ENCODE assay signal across 22 mouse cellular contexts in the genomic region with DNA sequence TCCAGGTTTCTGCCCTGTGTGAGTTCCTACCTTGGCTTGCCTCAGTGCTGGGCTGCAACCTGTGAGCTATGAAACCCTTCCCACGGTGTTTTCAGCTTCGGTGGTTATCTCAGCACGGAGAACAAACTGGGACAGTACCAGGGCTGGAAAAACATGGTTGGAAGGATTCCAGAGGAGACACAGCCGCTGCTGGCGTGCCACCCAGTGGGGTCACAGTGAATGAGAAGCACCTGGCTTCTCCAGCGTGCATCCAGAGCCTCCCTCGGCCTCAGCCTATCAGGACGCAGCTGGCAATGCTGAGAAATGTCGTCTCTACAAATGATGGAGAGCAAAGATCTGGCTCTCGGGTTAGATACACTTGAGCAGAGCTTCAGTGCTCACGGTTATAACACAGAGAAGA. TPM values are rescaled to one million over a fixed set of nuclear protein-coding genes. Genes with fewer than 3 reads are reported as not detected.
DNase-seq lines count a peak whose midpoint lies in the region; ATAC-seq and TF ChIP-seq lines count a peak whose summit lies in the region.
"Had no signal": no experiment of that assay in that cellular context is flagged by ENCODE, and none has a peak within 500 bp of the region (broad histone marks: within the 10 kb centered on the region; RNA-seq: fewer than 3 reads in every experiment).

No protein-coding gene starts in this region.

- no peak overlapping the region for H3K4me2 ChIP-seq in embryonic facial prominence, embryonic 13.5 days
- H3K4me2 ChIP-seq in midbrain, postnatal 0 days (ENCODE audit: low read depth, low read length, poor library complexity, severe bottlenecking): no peak overlapping the region
- H3K4me2 ChIP-seq: forebrain, embryonic 13.5 days; midbrain, embryonic 12.5 days had no signal

- DNase-seq in embryonic facial prominence, embryonic 10.5 days (ENCODE audit: low spot score): no peak
- DNase-seq in heart, embryonic 10.5 days (ENCODE audit: low spot score): no peak
- no peak for DNase-seq in heart, postnatal 14 days
- DNase-seq in midbrain, postnatal 0 days (ENCODE audit: low spot score): peak; percentile 14
- no peak for DNase-seq in midbrain, embryonic 10.5 days (ENCODE audit: low spot score)
- no peak for DNase-seq in testis, postnatal 10 days (ENCODE audit: low spot score)
- DNase-seq: adrenal gland, postnatal 36 days; kidney, postnatal 25 days; liver; lung, adult 2 months; right cerebral cortex, postnatal 25 days; thymus, postnatal 14 days had no signal

- no peaks in the 10 kb centered on the region for H3K36me3 ChIP-seq in embryonic facial prominence, embryonic 13.5 days
- H3K36me3 ChIP-seq in embryonic facial prominence, embryonic 10.5 days (replicated peaks): no peaks in the 10 kb centered on the region
- H3K36me3 ChIP-seq in heart, embryonic 10.5 days: no peaks in the 10 kb centered on the region
- no peaks in the 10 kb centered on the region for H3K36me3 ChIP-seq in midbrain, postnatal 0 days (ENCODE audit: insufficient read depth, low read length)
- H3K36me3 ChIP-seq in midbrain, embryonic 10.5 days: no peaks in the 10 kb centered on the region
- H3K36me3 ChIP-seq in small intestine, adult 2 months (ENCODE audit: control insufficient read depth, insufficient read depth, low read length): peaks cover 2% of the 10 kb centered on the region; the same call in 1 of the 2 replicates
- H3K36me3 ChIP-seq: hindbrain, embryonic 10.5 days; midbrain, embryonic 12.5 days had no signal

- no peaks in the 10 kb centered on the region for H3K27me3 ChIP-seq in embryonic facial prominence, embryonic 13.5 days
- peaks cover 10% of the 10 kb centered on the region; the same call in 1 of the 2 replicates for H3K27me3 ChIP-seq in embryonic facial prominence, embryonic 10.5 days (replicated peaks; ENCODE audit: low read depth, poor library complexity, severe bottlenecking)
- H3K27me3 ChIP-seq in heart, embryonic 10.5 days (ENCODE audit: insufficient read depth, poor library complexity, severe bottlenecking): peaks cover 26% of the 10 kb centered on the region
- 0 out of 2 replicates have a peak, but pooled peaks cover 3% of the 10 kb centered on the region for H3K27me3 ChIP-seq in midbrain, postnatal 0 days (ENCODE audit: insufficient read depth, low read length)
- peaks cover 5% of the 10 kb centered on the region; the same call in 1 of the 2 replicates for H3K27me3 ChIP-seq in midbrain, embryonic 10.5 days (ENCODE audit: low read depth, poor library complexity, severe bottlenecking)
- H3K27me3 ChIP-seq in small intestine, adult 2 months (ENCODE audit: control insufficient read depth, insufficient read depth, low read length): no peaks in the 10 kb centered on the region
- H3K27me3 ChIP-seq: forebrain, embryonic 13.5 days had no signal

- H3K9me3 ChIP-seq in embryonic facial prominence, embryonic 13.5 days: peaks cover 4% of the 10 kb centered on the region
- peaks cover 5% of the 10 kb centered on the region for H3K9me3 ChIP-seq in embryonic facial prominence, embryonic 10.5 days
- no peaks in the 10 kb centered on the region; the same call in 1 of the 2 replicates for H3K9me3 ChIP-seq in heart, embryonic 10.5 days
- H3K9me3 ChIP-seq in midbrain, postnatal 0 days (ENCODE audit: low read length): no peaks in the 10 kb centered on the region
- no peaks in the 10 kb centered on the region for H3K9me3 ChIP-seq in midbrain, embryonic 10.5 days (replicated peaks)
- H3K9me3 ChIP-seq: forebrain, embryonic 13.5 days had no signal

- WGBS in embryonic facial prominence, embryonic 13.5 days: 67% methylated on average over 11 of the region's 11 CpGs
- 83% methylated on average over 11 of the region's 11 CpGs for WGBS in embryonic facial prominence, embryonic 10.5 days
- 76% methylated on average over 11 of the region's 11 CpGs for WGBS in heart, embryonic 10.5 days
- WGBS in midbrain, postnatal 0 days: 79% methylated on average over 11 of the region's 11 CpGs
- 83% methylated on average over 11 of the region's 11 CpGs for WGBS in midbrain, embryonic 10.5 days
- 20% methylated on average over 11 of the region's 11 CpGs for WGBS in small intestine, adult 2 months

- no peak for ATAC-seq in embryonic facial prominence, embryonic 13.5 days (ENCODE audit: insufficient number of reproducible peaks, insufficient read depth, low FRiP score, low TSS enrichment, low read depth)
- ATAC-seq in midbrain, postnatal 0 days (ENCODE audit: low FRiP score): no peak
- ATAC-seq: forebrain, embryonic 13.5 days; inflammation-experienced regulatory T-cells, adult 6 months had no signal

- no peak overlapping the region for H3K9ac ChIP-seq in embryonic facial prominence, embryonic 13.5 days
- H3K9ac ChIP-seq in midbrain, postnatal 0 days (replicated peaks; ENCODE audit: low read length, poor library complexity, severe bottlenecking): no peak overlapping the region
- H3K9ac ChIP-seq: forebrain, embryonic 13.5 days; midbrain, embryonic 12.5 days had no signal

- peaks cover 18% of the 10 kb centered on the region for H3K4me1 ChIP-seq in embryonic facial prominence, embryonic 13.5 days
- H3K4me1 ChIP-seq in embryonic facial prominence, embryonic 10.5 days: peaks cover 10% of the 10 kb centered on the region
- peaks cover 34% of the 10 kb centered on the region for H3K4me1 ChIP-seq in heart, embryonic 10.5 days
- no peaks in the 10 kb centered on the region; the same call in 1 of the 2 replicates for H3K4me1 ChIP-seq in midbrain, postnatal 0 days (ENCODE audit: insufficient read depth, low read length)
- H3K4me1 ChIP-seq in midbrain, embryonic 10.5 days: peaks cover 9% of the 10 kb centered on the region
- H3K4me1 ChIP-seq in small intestine, adult 2 months (ENCODE audit: control insufficient read depth, insufficient read depth, insufficient read length, low read length): peaks cover 12% of the 10 kb centered on the region
- H3K4me1 ChIP-seq: forebrain, embryonic 13.5 days; midbrain, embryonic 12.5 days had no signal

- H3K4me3 ChIP-seq in embryonic facial prominence, embryonic 13.5 days: no peak overlapping the region
- H3K4me3 ChIP-seq in embryonic facial prominence, embryonic 10.5 days: no peak overlapping the region
- H3K4me3 ChIP-seq in heart, embryonic 10.5 days: no peak overlapping the region
- H3K4me3 ChIP-seq in midbrain, postnatal 0 days (ENCODE audit: low read depth, low read length): no peak overlapping the region
- no peak overlapping the region for H3K4me3 ChIP-seq in midbrain, embryonic 10.5 days
- no peak overlapping the region for H3K4me3 ChIP-seq in small intestine, adult 2 months (ENCODE audit: low read depth, low read length)
- H3K4me3 ChIP-seq: forebrain, embryonic 13.5 days; hindbrain, embryonic 10.5 days; midbrain, embryonic 12.5 days had no signal

- TF ChIP-seq POLR2A in small intestine, adult 2 months (IDR thresholded peaks at IDR 0.05; ENCODE audit: low read depth, low read length): no peak

- intact Hi-C loops in heart, postnatal 14 days (cut with DNase I): no loop called here

- H3K27ac ChIP-seq in embryonic facial prominence, embryonic 13.5 days: 0 out of 2 replicates have a peak overlapping the region, but pooled peaks have one; percentile 33
- H3K27ac ChIP-seq in embryonic facial prominence, embryonic 10.5 days (replicated peaks): no peak overlapping the region
- H3K27ac ChIP-seq in heart, embryonic 10.5 days: 0 out of 2 replicates have a peak overlapping the region, but pooled peaks have one; percentile 8
- no peak overlapping the region for H3K27ac ChIP-seq in midbrain, postnatal 0 days (ENCODE audit: low read depth, low read length)
- H3K27ac ChIP-seq in midbrain, embryonic 10.5 days (replicated peaks): no peak overlapping the region
- H3K27ac ChIP-seq in small intestine, adult 2 months (ENCODE audit: insufficient read depth, low read depth, low read length): peak overlapping the region; percentile 78; the same call in 1 of the 2 replicates
- H3K27ac ChIP-seq: forebrain, embryonic 13.5 days; hindbrain, embryonic 10.5 days; macrophage; midbrain, embryonic 12.5 days; stomach, postnatal 0 days had no signal

- no peak for TF ChIP-seq CTCF in midbrain, postnatal 0 days (IDR thresholded peaks at IDR 0.05)
- no peak for TF ChIP-seq CTCF in small intestine, adult 2 months (IDR thresholded peaks at IDR 0.05; ENCODE audit: extremely low read depth, insufficient read length, insufficient replicate concordance, low read depth, low read length)

RNA-seq across cellular contexts. Expression of a gene that starts 1.6 kb away (rescaled TPM):
- 0.17 and 0.18 TPM in 2 replicates for polyA plus RNA-seq in embryonic facial prominence, embryonic 13.5 days (2015; fragmentation: Nextera tagmentation; extraction: Ambion mirVana)
- 0.07 TPM in 1 of 2 replicates, not detected in the other for polyA plus RNA-seq in embryonic facial prominence, embryonic 10.5 days (2016; fragmentation: Nextera tagmentation; extraction: Ambion mirVana)
- polyA plus RNA-seq in heart, embryonic 10.5 days (2016; fragmentation: Nextera tagmentation; extraction: Ambion mirVana): 0.13 TPM in 1 of 2 replicates, not detected in the other
- total RNA-seq in heart, postnatal 14 days (2021): under 1 TPM; 0.44 to 0.53 TPM
- total RNA-seq in midbrain, postnatal 0 days (2014; rRNA removed): 0.11 TPM in 1 of 2 replicates, not detected in the other
- not detected in 2 replicates for polyA plus RNA-seq in midbrain, postnatal 0 days (2015; fragmentation: Nextera tagmentation; extraction: Ambion mirVana)
- not detected in 2 replicates for polyA plus RNA-seq in midbrain, embryonic 10.5 days (2016; fragmentation: Nextera tagmentation; extraction: Ambion mirVana)
- 62.3 and 171 TPM in 2 replicates for polyA plus RNA-seq in small intestine, adult 2 months (2012; rRNA removed)
- total RNA-seq: granulocyte monocyte progenitor cell, adult 5-6 weeks had no signal
- polyA plus RNA-seq: forebrain, embryonic 13.5 days; hindbrain, embryonic 10.5 days; inflammation-experienced regulatory T-cells, adult 6 months; macrophage; midbrain, embryonic 12.5 days; neural tube, embryonic 14.5 days had no signal

RNA-seq across cellular contexts. Expression of a gene that starts 33.1 kb away (rescaled TPM):
- polyA plus RNA-seq in embryonic facial prominence, embryonic 13.5 days (2015; fragmentation: Nextera tagmentation; extraction: Ambion mirVana): 0.66 and 0.67 TPM in 2 replicates
- not detected in 2 replicates for polyA plus RNA-seq in embryonic facial prominence, embryonic 10.5 days (2016; fragmentation: Nextera tagmentation; extraction: Ambion mirVana)
- polyA plus RNA-seq in heart, embryonic 10.5 days (2016; fragmentation: Nextera tagmentation; extraction: Ambion mirVana): 0.05 TPM in 1 of 2 replicates, not detected in the other
- total RNA-seq in heart, postnatal 14 days (2021): 1 to 10 TPM in 1 of 2 experiments, under 1 TPM in 1; 0.61 to 1.1 TPM
- total RNA-seq in midbrain, postnatal 0 days (2014; rRNA removed): 0.60 and 0.99 TPM in 2 replicates
- polyA plus RNA-seq in midbrain, postnatal 0 days (2015; fragmentation: Nextera tagmentation; extraction: Ambion mirVana): 1.4 and 1.6 TPM in 2 replicates
- 0.12 and 0.20 TPM in 2 replicates for polyA plus RNA-seq in midbrain, embryonic 10.5 days (2016; fragmentation: Nextera tagmentation; extraction: Ambion mirVana)
- 0.56 and 1.1 TPM in 2 replicates for polyA plus RNA-seq in small intestine, adult 2 months (2012; rRNA removed)
- total RNA-seq: granulocyte monocyte progenitor cell, adult 5-6 weeks had no signal
- polyA plus RNA-seq: hindbrain, embryonic 10.5 days; inflammation-experienced regulatory T-cells, adult 6 months had no signal

RNA-seq across cellular contexts. Expression of a gene that starts 40.3 kb away (rescaled TPM):
- 1.8 TPM in 2 replicates for polyA plus RNA-seq in embryonic facial prominence, embryonic 13.5 days (2015; fragmentation: Nextera tagmentation; extraction: Ambion mirVana)
- 1.0 and 1.1 TPM in 2 replicates for polyA plus RNA-seq in embryonic facial prominence, embryonic 10.5 days (2016; fragmentation: Nextera tagmentation; extraction: Ambion mirVana)
- 0.18 and 0.28 TPM in 2 replicates for polyA plus RNA-seq in heart, embryonic 10.5 days (2016; fragmentation: Nextera tagmentation; extraction: Ambion mirVana)
- 1 to 10 TPM; 2.5 to 2.9 TPM for total RNA-seq in heart, postnatal 14 days (2021)
- 0.22 and 0.28 TPM in 2 replicates for total RNA-seq in midbrain, postnatal 0 days (2014; rRNA removed)
- 0.06 and 0.10 TPM in 2 replicates for polyA plus RNA-seq in midbrain, postnatal 0 days (2015; fragmentation: Nextera tagmentation; extraction: Ambion mirVana)
- 0.10 and 0.21 TPM in 2 replicates for polyA plus RNA-seq in midbrain, embryonic 10.5 days (2016; fragmentation: Nextera tagmentation; extraction: Ambion mirVana)
- 4.9 and 11.4 TPM in 2 replicates for polyA plus RNA-seq in small intestine, adult 2 months (2012; rRNA removed)
- polyA plus RNA-seq: inflammation-experienced regulatory T-cells, adult 6 months had no signal

Comparison
In these comparisons a context has a peak if more than half of its experiments do, and no peak if none do; other contexts are left out.
1. H3K27ac ChIP-seq: peak in embryonic facial prominence, embryonic 13.5 days (single experiment), heart, embryonic 10.5 days (single experiment) and small intestine, adult 2 months (single experiment); none in embryonic facial prominence, embryonic 10.5 days (single experiment), midbrain, postnatal 0 days (single experiment) and midbrain, embryonic 10.5 days (single experiment).
2. RNA of a gene that starts 1.6 kb away (polyA plus RNA-seq): 62.3 to 171 TPM in small intestine, adult 2 months; 0.17 to 0.18 TPM in embryonic facial prominence, embryonic 13.5 days, 0.13 TPM in heart, embryonic 10.5 days, 0.07 TPM in embryonic facial prominence, embryonic 10.5 days, not detected in midbrain, postnatal 0 days and not detected in midbrain, embryonic 10.5 days; every median in the first group is over 10 times any median in the second.